Mouse (Mus musculus) B cell, adult 2 months (primary cell): ENCODE measurements around the gene Ldlrap1.

ENCODE experiments used
- DNase-seq, 2 experiments: peaks; one replicate each; pipeline ENCODE4 v3.0.0; 2022

Ldlrap1 gene

GRCm38 (mm10) chr4:134775234-134775944 is 7.6 kb upstream of the Ldlrap1 start:
- DNase-seq, result no peak

GRCm38 (mm10) chr4:134774126-134774525 is 6.3 kb upstream of the Ldlrap1 start:
- no peak for DNase-seq

GRCm38 (mm10) chr4:134772805-134773674 is 5.2 kb upstream of the Ldlrap1 start:
- peak; percentile 52 to 54 for DNase-seq

- no peak for DNase-seq
Observed at GRCm38 (mm10) chr4:134769891-134770290, 2.1 kb upstream of the Ldlrap1 start.

- DNase-seq, result no peak
Observed at GRCm38 (mm10) chr4:134769081-134769811, 1.4 kb upstream of the Ldlrap1 start.

GRCm38 (mm10) chr4:134768226-134768888 is 533 bp upstream of the Ldlrap1 start:
- DNase-seq, result no peak

- peak; percentile 34 to 39 for DNase-seq
Observed at GRCm38 (mm10) chr4:134766904-134767425, 859 bp downstream of the Ldlrap1 start.

GRCm38 (mm10) chr4:134766277-134766676 is 1.5 kb downstream of the Ldlrap1 start:
- no peak for DNase-seq

GRCm38 (mm10) chr4:134764333-134764732 is 3.5 kb downstream of the Ldlrap1 start:
- DNase-seq, result peak in 1 of 2 experiments; percentile 26

- DNase-seq, result peak in 1 of 2 experiments; percentile 20
Observed at GRCm38 (mm10) chr4:134762360-134762759, 5.5 kb downstream of the Ldlrap1 start.

GRCm38 (mm10) chr4:134760793-134761201 is 7.0 kb downstream of the Ldlrap1 start:
- no peak for DNase-seq

- no peak for DNase-seq
Observed at GRCm38 (mm10) chr4:134760281-134760680, 7.5 kb downstream of the Ldlrap1 start.

GRCm38 (mm10) chr4:134759564-134759963 is 8.3 kb downstream of the Ldlrap1 start:
- no peak for DNase-seq

- DNase-seq, result no peak
Observed at GRCm38 (mm10) chr4:134758922-134759321, 8.9 kb downstream of the Ldlrap1 start.

- no peak for DNase-seq
Observed at GRCm38 (mm10) chr4:134758367-134758766, 9.5 kb downstream of the Ldlrap1 start.

GRCm38 (mm10) chr4:134756953-134757352 is 10.9 kb downstream of the Ldlrap1 start:
- no peak for DNase-seq

- no peak for DNase-seq
Observed at GRCm38 (mm10) chr4:134754941-134755340, 12.9 kb downstream of the Ldlrap1 start.

GRCm38 (mm10) chr4:134754371-134754770 is 13.5 kb downstream of the Ldlrap1 start:
- peak; percentile 51 to 52 for DNase-seq

GRCm38 (mm10) chr4:134753516-134754261 is 14.1 kb downstream of the Ldlrap1 start:
- DNase-seq, result peak; percentile 28 to 41

- no peak for DNase-seq
Observed at GRCm38 (mm10) chr4:134752911-134753426, 14.9 kb downstream of the Ldlrap1 start.

GRCm38 (mm10) chr4:134751682-134752380 is 16.0 kb downstream of the Ldlrap1 start:
- DNase-seq, result no peak
